Mouse (Mus musculus): ENCODE results near the gene Ubl7. TPM values are rescaled to one million over a fixed set of nuclear protein-coding genes. Genes with fewer than 3 reads are reported as not detected.

Gene Ubl7
- total RNA-seq (2014; rRNA removed) (96.6 and 116 TPM in 2 replicates), polyA plus RNA-seq (2015; fragmentation: Nextera tagmentation; extraction: Ambion mirVana) (151 and 152 TPM in 2 replicates)

DNA sequence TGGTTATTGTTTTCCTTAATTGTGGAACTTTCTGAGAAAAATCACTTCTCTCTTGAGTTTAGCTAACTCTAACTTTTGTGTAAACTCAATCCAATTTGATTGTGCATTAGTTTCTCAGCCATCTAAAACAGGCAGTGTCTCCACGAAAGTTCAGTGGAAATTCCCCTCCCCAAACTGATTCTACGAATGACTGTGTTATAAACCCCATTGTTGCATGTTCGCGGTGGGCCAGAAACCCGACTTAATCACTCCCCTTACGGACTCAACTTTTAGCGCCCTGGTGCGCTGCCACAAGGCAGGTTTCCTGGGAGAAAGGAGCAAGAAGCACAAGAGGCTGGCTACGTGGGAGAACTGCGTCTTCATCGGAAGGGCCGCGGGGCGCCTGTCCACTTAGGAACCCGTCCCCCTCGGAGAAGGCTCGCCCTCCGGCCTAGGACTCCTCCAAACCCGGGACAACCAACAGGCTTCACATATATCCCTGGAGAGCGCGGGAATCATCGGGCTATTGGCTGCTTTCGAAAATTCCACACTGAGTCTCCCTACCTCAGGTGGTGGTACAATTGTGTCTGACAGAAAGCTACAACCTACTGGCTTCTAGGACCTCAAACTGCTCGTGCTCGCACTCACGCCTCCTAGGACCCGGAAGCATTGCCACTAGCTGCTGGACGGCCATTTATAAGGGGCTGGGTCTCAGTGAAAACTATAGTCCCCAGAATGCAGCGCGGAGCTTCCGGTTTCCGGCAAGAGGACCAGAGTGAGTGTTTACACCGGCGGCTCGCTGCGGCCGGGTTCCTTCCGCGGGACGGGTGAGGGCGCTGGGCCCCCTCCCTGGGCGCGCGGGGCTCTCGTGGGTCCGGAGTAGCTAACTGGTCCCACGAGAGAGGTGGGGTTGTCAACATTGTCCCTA is at the start of gene Ubl7:
Gene Ubl7, plus strand, starts transcription at position 726 of the 907 bp plus-strand sequence.
- under 1% methylated on average over 47 of the region's 47 CpGs for WGBS
- ATAC-seq (peak; percentile 98), DNase-seq (ENCODE audit: low spot score) (peak; percentile 96)
- Histone ChIP-seq H3K4me3 (ENCODE audit: low read length) (peak within 1 kb of the TSS; percentile 84), H3K9ac (replicated peaks; ENCODE audit: low read length) (peak within 1 kb of the TSS; percentile 71), H3K27ac (peak within 1 kb of the TSS; percentile 74), H3K4me2 (ENCODE audit: low read depth, low read length) (peak within 1 kb of the TSS; percentile 69), H3K36me3 (ENCODE audit: insufficient read depth, low read length) (no peaks in the 10 kb centered on the region; the same call in 1 of the 2 replicates), H3K4me1 (ENCODE audit: insufficient read depth, low read length) (peaks cover 7% of the 10 kb centered on the region; the same call in 1 of the 2 replicates), H3K27me3 (ENCODE audit: insufficient read depth, low read length) (no peaks in the 10 kb centered on the region), H3K9me3 (ENCODE audit: low read length) (no peaks in the 10 kb centered on the region)
- peak; percentile 24; the same call in 1 of the 2 replicates for TF ChIP-seq CTCF (IDR thresholded peaks at IDR 0.05; ENCODE audit: low read depth)

- no peaks in the 10 kb centered on the region for H3K27me3 ChIP-seq (ENCODE audit: insufficient read depth, low read length)
- peak; percentile 97 for ATAC-seq
- no peak overlapping the region for H3K27ac ChIP-seq
- no peak overlapping the region for H3K4me3 ChIP-seq (ENCODE audit: low read length)
- 15% methylated on average over 9 of the region's 9 CpGs for WGBS
- H3K36me3 ChIP-seq (ENCODE audit: insufficient read depth, low read length), result no peaks in the 10 kb centered on the region
- H3K4me1 ChIP-seq (ENCODE audit: insufficient read depth, low read length), result peaks cover 6% of the 10 kb centered on the region; the same call in 1 of the 2 replicates
- peak; percentile 76 for TF ChIP-seq CTCF (IDR thresholded peaks at IDR 0.05; ENCODE audit: low read depth)
- H3K9me3 ChIP-seq (ENCODE audit: low read length), result no peaks in the 10 kb centered on the region
- DNase-seq (ENCODE audit: low spot score), result peak; percentile 85
- H3K9ac ChIP-seq (replicated peaks; ENCODE audit: low read length), result no peak overlapping the region
- peak overlapping the region; percentile 34 for H3K4me2 ChIP-seq (ENCODE audit: low read depth, low read length)
Observed at GRCm38 (mm10) chr9:57861951-57862471, 48.8 kb upstream of the Ubl7 start.

- no peak for DNase-seq (ENCODE audit: low spot score)
- peaks cover 6% of the 10 kb centered on the region; the same call in 1 of the 2 replicates for H3K4me1 ChIP-seq (ENCODE audit: insufficient read depth, low read length)
- no peak for TF ChIP-seq CTCF (IDR thresholded peaks at IDR 0.05; ENCODE audit: low read depth)
Observed at GRCm38 (mm10) chr9:57864336-57864735, 46.4 kb upstream of the Ubl7 start.

DNA sequence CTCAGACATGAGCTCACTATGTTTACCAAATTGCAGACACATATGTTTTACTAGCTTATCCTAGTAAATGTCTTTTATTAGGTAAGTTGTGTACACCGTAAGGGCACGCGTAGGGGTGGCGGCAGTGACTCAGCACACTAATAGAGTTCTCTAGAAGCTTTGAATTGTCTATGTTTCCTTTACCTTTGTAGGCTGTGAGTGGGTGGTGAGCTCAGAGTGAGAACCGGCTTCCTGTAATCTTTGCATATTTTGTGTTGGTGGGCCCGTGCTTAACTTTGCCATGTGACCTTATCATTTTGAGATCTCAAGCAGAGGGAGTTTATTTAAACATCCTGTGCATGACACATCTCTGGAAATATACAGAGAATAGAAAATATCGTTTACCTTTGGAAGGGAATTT is 44.2 kb upstream of the Ubl7 start:
- H3K4me1 ChIP-seq (ENCODE audit: insufficient read depth, low read length), result peaks cover 6% of the 10 kb centered on the region; the same call in 1 of the 2 replicates
- ATAC-seq, result no peak
- no peak overlapping the region for H3K27ac ChIP-seq
- H3K4me2 ChIP-seq (ENCODE audit: low read depth, low read length), result no peak overlapping the region
- no peaks in the 10 kb centered on the region for H3K9me3 ChIP-seq (ENCODE audit: low read length)
- no peak overlapping the region for H3K4me3 ChIP-seq (ENCODE audit: low read length)
- no peaks in the 10 kb centered on the region for H3K27me3 ChIP-seq (ENCODE audit: insufficient read depth, low read length)
- WGBS, result 84% methylated on average over 7 of the region's 7 CpGs
- DNase-seq (ENCODE audit: low spot score), result no peak
- H3K9ac ChIP-seq (replicated peaks; ENCODE audit: low read length), result no peak overlapping the region
- TF ChIP-seq CTCF (IDR thresholded peaks at IDR 0.05; ENCODE audit: low read depth), result no peak
- H3K36me3 ChIP-seq (ENCODE audit: insufficient read depth, low read length), result no peaks in the 10 kb centered on the region

More at GRCm38 (mm10) chr9:57864336-57864735, 46.4 kb upstream of the Ubl7 start:
- Histone ChIP-seq H3K36me3 (ENCODE audit: insufficient read depth, low read length) (no peaks in the 10 kb centered on the region), H3K9me3 (ENCODE audit: low read length) (no peaks in the 10 kb centered on the region), H3K9ac (replicated peaks; ENCODE audit: low read length) (no peak overlapping the region), H3K27me3 (ENCODE audit: insufficient read depth, low read length) (no peaks in the 10 kb centered on the region), H3K27ac (no peak overlapping the region), H3K4me3 (ENCODE audit: low read length) (no peak overlapping the region), H3K4me2 (ENCODE audit: low read depth, low read length) (no peak overlapping the region)
- ATAC-seq, result no peak

DNA sequence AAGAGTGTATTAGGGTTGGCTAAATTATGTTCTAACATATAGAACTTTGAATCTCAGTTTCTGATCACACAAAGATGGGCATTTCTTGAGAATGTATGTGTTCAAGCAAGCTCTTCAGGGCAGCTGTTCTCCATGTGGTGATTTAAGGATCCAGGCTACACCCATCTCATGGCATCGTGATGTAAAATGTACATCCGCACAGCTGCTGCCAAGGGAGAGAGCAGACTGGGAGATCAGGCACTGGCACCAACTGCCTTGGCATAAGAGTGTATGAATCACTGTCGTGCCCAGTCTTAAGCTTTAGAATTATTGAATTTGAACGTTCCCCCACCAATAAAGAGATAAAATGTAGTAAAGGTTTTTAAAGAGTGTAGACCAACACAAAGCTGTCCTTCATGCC is 43.5 kb upstream of the Ubl7 start:
- Histone ChIP-seq H3K4me2 (ENCODE audit: low read depth, low read length) (no peak overlapping the region), H3K4me1 (ENCODE audit: insufficient read depth, low read length) (0 out of 2 replicates have a peak, but pooled peaks cover 1% of the 10 kb centered on the region), H3K36me3 (ENCODE audit: insufficient read depth, low read length) (no peaks in the 10 kb centered on the region), H3K9ac (replicated peaks; ENCODE audit: low read length) (no peak overlapping the region), H3K27ac (no peak overlapping the region), H3K9me3 (ENCODE audit: low read length) (no peaks in the 10 kb centered on the region), H3K4me3 (ENCODE audit: low read length) (no peak overlapping the region), H3K27me3 (ENCODE audit: insufficient read depth, low read length) (no peaks in the 10 kb centered on the region)
- DNase-seq (ENCODE audit: low spot score), result no peak
- TF ChIP-seq CTCF (IDR thresholded peaks at IDR 0.05; ENCODE audit: low read depth), result no peak
- no peak for ATAC-seq
- 82% methylated on average over 4 of the region's 4 CpGs for WGBS

GRCm38 (mm10) chr9:57867880-57868279 is 42.9 kb upstream of the Ubl7 start:
- H3K27me3 ChIP-seq (ENCODE audit: insufficient read depth, low read length), result no peaks in the 10 kb centered on the region
- H3K27ac ChIP-seq, result no peak overlapping the region
- no peak overlapping the region for H3K4me2 ChIP-seq (ENCODE audit: low read depth, low read length)
- DNase-seq (ENCODE audit: low spot score), result no peak
- H3K36me3 ChIP-seq (ENCODE audit: insufficient read depth, low read length), result no peaks in the 10 kb centered on the region
- no peak overlapping the region for H3K4me3 ChIP-seq (ENCODE audit: low read length)
- no peaks in the 10 kb centered on the region for H3K4me1 ChIP-seq (ENCODE audit: insufficient read depth, low read length)
- ATAC-seq, result no peak
- no peaks in the 10 kb centered on the region for H3K9me3 ChIP-seq (ENCODE audit: low read length)
- 86% methylated on average over 5 of the region's 5 CpGs for WGBS
- H3K9ac ChIP-seq (replicated peaks; ENCODE audit: low read length), result no peak overlapping the region
- no peak for TF ChIP-seq CTCF (IDR thresholded peaks at IDR 0.05; ENCODE audit: low read depth)
